Mouse (Mus musculus): ENCODE data around the gene Eef2. TPM values are rescaled to one million over a fixed set of nuclear protein-coding genes. Genes with fewer than 3 reads are reported as not detected.

Gene Eef2
- polyA plus RNA-seq, 1 experiment = 3,891 TPM

GRCm38 (mm10) chr10:81198230-81198629 is 21.8 kb downstream of the Eef2 start:
- Histone ChIP-seq H3K36me3 (ENCODE audit: control insufficient read depth, insufficient read depth) (no peaks in the 10 kb centered on the region), H3K27me3 (ENCODE audit: control insufficient read depth, insufficient read depth, insufficient read length) (no peaks in the 10 kb centered on the region), H3K4me2 (ENCODE audit: low read depth) (peak overlapping the region; percentile 37), H3K79me2 (ENCODE audit: control insufficient read depth, insufficient read depth) (no peaks in the 10 kb centered on the region), H3K4me3 (no peak overlapping the region), H3ac (ENCODE audit: control insufficient read depth, insufficient read length) (no peak overlapping the region)
- TF ChIP-seq MAX (IDR thresholded peaks at IDR 0.05; ENCODE audit: low read depth) (no peak), MYOD1 (IDR thresholded peaks at IDR 0.05; ENCODE audit: control insufficient read depth in 1 of 3, insufficient read length in 2 of 3, low read depth in 2 of 3) (no peak), USF1 (IDR thresholded peaks at IDR 0.05; ENCODE audit: low read depth) (no peak), E2F4 (IDR thresholded peaks at IDR 0.05; ENCODE audit: insufficient read depth) (no peak), REST (IDR thresholded peaks at IDR 0.05; ENCODE audit: insufficient read depth, insufficient read length) (no peak), POLR2A (IDR thresholded peaks at IDR 0.05; ENCODE audit: insufficient read length, low read depth) (no peak), TCF12 (IDR thresholded peaks at IDR 0.05; ENCODE audit: insufficient read depth, poor library complexity, severe bottlenecking) (no peak), POLR2AphosphoS2 (IDR thresholded peaks at IDR 0.05; ENCODE audit: insufficient read length, low read depth) (no peak), CEBPB (IDR thresholded peaks at IDR 0.05; ENCODE audit: insufficient read depth, poor library complexity, severe bottlenecking) (no peak), TCF3 (IDR thresholded peaks at IDR 0.05; ENCODE audit: insufficient read length, low read depth) (no peak), SRF (IDR thresholded peaks at IDR 0.05; ENCODE audit: control insufficient read depth, insufficient read length, low read depth) (no peak), MYOG (IDR thresholded peaks at IDR 0.05; ENCODE audit: control insufficient read depth in 1 of 3, insufficient read depth in 1 of 3, insufficient read length in 2 of 3, low read depth in 2 of 3) (no peak)

GRCm38 (mm10) chr10:81198990-81199389 is 22.6 kb downstream of the Eef2 start:
- Histone ChIP-seq H3K4me3 (no peak overlapping the region), H3K4me2 (ENCODE audit: low read depth) (peak overlapping the region; percentile 19), H3ac (ENCODE audit: control insufficient read depth, insufficient read length) (no peak overlapping the region), H3K27me3 (ENCODE audit: control insufficient read depth, insufficient read depth, insufficient read length) (no peaks in the 10 kb centered on the region), H3K36me3 (ENCODE audit: control insufficient read depth, insufficient read depth) (no peaks in the 10 kb centered on the region), H3K79me2 (ENCODE audit: control insufficient read depth, insufficient read depth) (no peaks in the 10 kb centered on the region)
- TF ChIP-seq TCF12 (IDR thresholded peaks at IDR 0.05; ENCODE audit: insufficient read depth, poor library complexity, severe bottlenecking) (no peak), POLR2AphosphoS2 (IDR thresholded peaks at IDR 0.05; ENCODE audit: insufficient read length, low read depth) (no peak), MYOG (IDR thresholded peaks at IDR 0.05; ENCODE audit: control insufficient read depth in 1 of 3, insufficient read depth in 1 of 3, insufficient read length in 2 of 3, low read depth in 2 of 3) (no peak)

- no peaks in the 10 kb centered on the region for H3K79me2 ChIP-seq (ENCODE audit: control insufficient read depth, insufficient read depth)
- H3K27me3 ChIP-seq (ENCODE audit: control insufficient read depth, insufficient read depth, insufficient read length) = no peaks in the 10 kb centered on the region
- no peak overlapping the region for H3K4me3 ChIP-seq
- TF ChIP-seq E2F4 (IDR thresholded peaks at IDR 0.05; ENCODE audit: insufficient read depth) (no peak), MYOD1 (IDR thresholded peaks at IDR 0.05; ENCODE audit: control insufficient read depth in 1 of 3, insufficient read length in 2 of 3, low read depth in 2 of 3) (no peak), TCF3 (IDR thresholded peaks at IDR 0.05; ENCODE audit: insufficient read length, low read depth) (no peak), CEBPB (IDR thresholded peaks at IDR 0.05; ENCODE audit: insufficient read depth, poor library complexity, severe bottlenecking) (no peak), POLR2AphosphoS2 (IDR thresholded peaks at IDR 0.05; ENCODE audit: insufficient read length, low read depth) (no peak), MAX (IDR thresholded peaks at IDR 0.05; ENCODE audit: low read depth) (no peak), REST (IDR thresholded peaks at IDR 0.05; ENCODE audit: insufficient read depth, insufficient read length) (no peak)
- H3K4me2 ChIP-seq (ENCODE audit: low read depth) = peak overlapping the region; percentile 51
- H3K36me3 ChIP-seq (ENCODE audit: control insufficient read depth, insufficient read depth) = no peaks in the 10 kb centered on the region
- H3ac ChIP-seq (ENCODE audit: control insufficient read depth, insufficient read length) = no peak overlapping the region
These were observed 23.7 kb downstream of the Eef2 start for GRCm38 (mm10) chr10:81200141-81200540.

- Histone ChIP-seq H3K4me2 (ENCODE audit: low read depth) (peak overlapping the region; percentile 51), H3K27me3 (ENCODE audit: control insufficient read depth, insufficient read depth, insufficient read length) (no peaks in the 10 kb centered on the region), H3ac (ENCODE audit: control insufficient read depth, insufficient read length) (no peak overlapping the region), H3K4me3 (peak overlapping the region; percentile 1), H3K36me3 (ENCODE audit: control insufficient read depth, insufficient read depth) (no peaks in the 10 kb centered on the region), H3K79me2 (ENCODE audit: control insufficient read depth, insufficient read depth) (no peaks in the 10 kb centered on the region)
- TF ChIP-seq MAX (IDR thresholded peaks at IDR 0.05; ENCODE audit: low read depth) (no peak), E2F4 (IDR thresholded peaks at IDR 0.05; ENCODE audit: insufficient read depth) (no peak), POLR2AphosphoS2 (IDR thresholded peaks at IDR 0.05; ENCODE audit: insufficient read length, low read depth) (peak; percentile 45), MYOD1 (IDR thresholded peaks at IDR 0.05; ENCODE audit: control insufficient read depth in 1 of 3, insufficient read length in 2 of 3, low read depth in 2 of 3) (peak in 1 of 3 experiments; percentile 44), MYOG (IDR thresholded peaks at IDR 0.05; ENCODE audit: control insufficient read depth in 1 of 3, insufficient read depth in 1 of 3, insufficient read length in 2 of 3, low read depth in 2 of 3) (no peak), POLR2A (IDR thresholded peaks at IDR 0.05; ENCODE audit: insufficient read length, low read depth) (no peak), TCF12 (IDR thresholded peaks at IDR 0.05; ENCODE audit: insufficient read depth, poor library complexity, severe bottlenecking) (no peak)
These were observed 24.3 kb downstream of the Eef2 start for GRCm38 (mm10) chr10:81200605-81201287.
